Mouse (Mus musculus): ENCODE data around the gene Gm29866. TPM values are rescaled to one million over a fixed set of nuclear protein-coding genes. Genes with fewer than 3 reads are reported as not detected.
"Not testable (repeated sequence)": the region's sequence is repeated elsewhere in the genome, so short reads cannot be mapped to it uniquely, and the experiment has no call there.

The Gm29866 gene
- not detected in 2 replicates for total RNA-seq (2017)

- not testable (repeated sequence) for ATAC-seq (replicated peaks in 1 of 2; ENCODE audit: insufficient read depth in 1 of 2, low FRiP score in 2 of 2, low TSS enrichment in 1 of 2, low read depth in 1 of 2, poor library complexity in 2 of 2, severe bottlenecking in 2 of 2)
These were observed at the start of gene Gm29866 for GRCm38 (mm10) chrY:20993557-20993956. Gm29866 (minus strand) TSS chrY:20993657.

Other genes starting within 250 kb of the Gm29866 start
- gene Gm20909, start 170.9 kb upstream of the Gm29866 start, total RNA-seq (2017): not detected in 2 replicates
- not detected in 2 replicates for gene Gm20865, start 247.9 kb upstream of the Gm29866 start, total RNA-seq (2017)

Measured in hematopoietic stem cell, adult 5-6 weeks (primary cell).